Mouse (Mus musculus) testis, adult 2 months (tissue): ENCODE results near the gene Tnk2. TPM values are rescaled to one million over a fixed set of nuclear protein-coding genes. Genes with fewer than 3 reads are reported as not detected.

Source experiments
- H3K27ac ChIP-seq: fragments of 200-500 bp; 2 replicates; pipeline ENCODE4 v1.5.1; 2012; ENCODE audit warnings: low read depth, low read length; ENCODE audit not compliant: control insufficient read depth, insufficient read depth
- H3K27me3 ChIP-seq: fragments of 200-500 bp; 2 replicates; pipeline ENCODE4 v1.6.1; 2012; ENCODE audit warnings: mild to moderate bottlenecking, low read length, moderate library complexity; ENCODE audit not compliant: control insufficient read depth, insufficient read depth
- H3K36me3 ChIP-seq: fragments of 200-500 bp; 2 replicates; pipeline ENCODE4 v1.6.1; 2012; ENCODE audit warnings: mild to moderate bottlenecking, low read length; ENCODE audit not compliant: control insufficient read depth, insufficient read depth
- H3K4me1 ChIP-seq: fragments of 200-500 bp; 2 replicates; pipeline ENCODE4 v1.6.1; 2012; ENCODE audit warnings: low read length; ENCODE audit not compliant: control insufficient read depth, insufficient read depth
- H3K4me3 ChIP-seq: fragments of 200-500 bp; 2 replicates; pipeline ENCODE4 v1.5.1; 2012; ENCODE audit warnings: low read depth, mild to moderate bottlenecking, low read length, moderate library complexity, mixed read lengths; ENCODE audit not compliant: control insufficient read depth
- CTCF ChIP-seq: fragments of 200-500 bp; IDR thresholded peaks from 2 replicates; pipeline ENCODE4 v1.5.1; 2012; ENCODE audit warnings: low read depth, mild to moderate bottlenecking, inconsistent platforms, low read length, moderate library complexity; ENCODE audit not compliant: control insufficient read depth, insufficient read depth, insufficient replicate concordance
- POLR2A ChIP-seq: fragments of 200-500 bp; IDR thresholded peaks from 2 replicates; pipeline ENCODE4 v1.6.1; 2012; ENCODE audit warnings: low read depth, mild to moderate bottlenecking, inconsistent platforms, low read length, moderate library complexity; ENCODE audit not compliant: control insufficient read depth
- polyA plus RNA-seq: library from polyadenylated mRNA; depleted of rRNA; stranded (reverse); fragments of >200 nt; gene quantifications from 2 replicates; pipeline ENCODE4 v1.2.3, GENCODE M21; 2012; rRNA removed

Tnk2 gene
- 21.4 and 23.4 TPM in 2 replicates for polyA plus RNA-seq

GRCm38 (mm10) chr16:32643661-32644061 lies at the start of gene Tnk2:
Gene Tnk2, plus strand, starts transcription at chr16:32643874.
- H3K4me1 ChIP-seq, result peaks cover 34% of the 10 kb centered on the region
- no peaks in the 10 kb centered on the region for H3K27me3 ChIP-seq
- no peak for TF ChIP-seq CTCF
- TF ChIP-seq POLR2A, result peak; percentile 50; the same call in 1 of the 2 replicates
- peak within 1 kb of the TSS; percentile 87 for H3K4me3 ChIP-seq
- H3K36me3 ChIP-seq, result no peaks in the 10 kb centered on the region
- H3K27ac ChIP-seq, result peak within 1 kb of the TSS; percentile 73

GRCm38 (mm10) chr16:32593916-32594315 lies 49.8 kb upstream of the Tnk2 start:
- Histone ChIP-seq H3K27me3 (no peaks in the 10 kb centered on the region), H3K4me1 (peaks cover 5% of the 10 kb centered on the region; the same call in 1 of the 2 replicates), H3K36me3 (no peaks in the 10 kb centered on the region), H3K4me3 (no peak overlapping the region), H3K27ac (no peak overlapping the region)
- TF ChIP-seq CTCF, result no peak
- no peak for TF ChIP-seq POLR2A

- no peaks in the 10 kb centered on the region for H3K36me3 ChIP-seq
- H3K27me3 ChIP-seq, result no peaks in the 10 kb centered on the region
- H3K4me1 ChIP-seq, result peaks cover 5% of the 10 kb centered on the region; the same call in 1 of the 2 replicates
- TF ChIP-seq CTCF (no peak), POLR2A (no peak)
- no peak overlapping the region for H3K4me3 ChIP-seq
- H3K27ac ChIP-seq, result no peak overlapping the region
Measured at GRCm38 (mm10) chr16:32594701-32595100, 49.0 kb upstream of the Tnk2 start.

- Histone ChIP-seq H3K4me3 (no peak overlapping the region), H3K36me3 (no peaks in the 10 kb centered on the region), H3K27me3 (no peaks in the 10 kb centered on the region), H3K27ac (no peak overlapping the region), H3K4me1 (peaks cover 5% of the 10 kb centered on the region; the same call in 1 of the 2 replicates)
- TF ChIP-seq CTCF (no peak), POLR2A (no peak)
Measured at GRCm38 (mm10) chr16:32595142-32595855, 48.4 kb upstream of the Tnk2 start.

GRCm38 (mm10) chr16:32597909-32598381 lies 45.7 kb upstream of the Tnk2 start:
- Histone ChIP-seq H3K27ac (peak overlapping the region; percentile 39; the same call in 1 of the 2 replicates), H3K36me3 (no peaks in the 10 kb centered on the region), H3K4me3 (no peak overlapping the region), H3K4me1 (peaks cover 5% of the 10 kb centered on the region; the same call in 1 of the 2 replicates), H3K27me3 (no peaks in the 10 kb centered on the region)
- TF ChIP-seq CTCF (no peak), POLR2A (no peak)

GRCm38 (mm10) chr16:32599151-32599550 lies 44.5 kb upstream of the Tnk2 start:
- no peak for TF ChIP-seq CTCF
- no peak for TF ChIP-seq POLR2A
- Histone ChIP-seq H3K36me3 (no peaks in the 10 kb centered on the region), H3K27ac (no peak overlapping the region), H3K27me3 (no peaks in the 10 kb centered on the region), H3K4me1 (peaks cover 5% of the 10 kb centered on the region; the same call in 1 of the 2 replicates), H3K4me3 (no peak overlapping the region)

- no peak overlapping the region for H3K27ac ChIP-seq
- H3K36me3 ChIP-seq, result no peaks in the 10 kb centered on the region
- no peaks in the 10 kb centered on the region for H3K4me1 ChIP-seq
- no peak for TF ChIP-seq POLR2A
- no peak for TF ChIP-seq CTCF
- H3K4me3 ChIP-seq, result no peak overlapping the region
- no peaks in the 10 kb centered on the region for H3K27me3 ChIP-seq
Measured at GRCm38 (mm10) chr16:32602193-32602685, 41.4 kb upstream of the Tnk2 start.
